Mouse (Mus musculus) bone marrow macrophage, adult 2 months (primary cell): ENCODE measurements around the gene Tob1.

ENCODE experiments used
- CTCF ChIP-seq: IDR thresholded peaks from 2 replicates; pipeline ENCODE4 v1.5.1; 2012; ENCODE audit warnings: low read depth, mild to moderate bottlenecking, low read length, moderate library complexity
- POLR2A ChIP-seq: IDR thresholded peaks from 2 replicates; pipeline ENCODE4 v1.6.1; 2012; ENCODE audit warnings: mild to moderate bottlenecking, low read depth, low read length, borderline replicate concordance

DNA sequence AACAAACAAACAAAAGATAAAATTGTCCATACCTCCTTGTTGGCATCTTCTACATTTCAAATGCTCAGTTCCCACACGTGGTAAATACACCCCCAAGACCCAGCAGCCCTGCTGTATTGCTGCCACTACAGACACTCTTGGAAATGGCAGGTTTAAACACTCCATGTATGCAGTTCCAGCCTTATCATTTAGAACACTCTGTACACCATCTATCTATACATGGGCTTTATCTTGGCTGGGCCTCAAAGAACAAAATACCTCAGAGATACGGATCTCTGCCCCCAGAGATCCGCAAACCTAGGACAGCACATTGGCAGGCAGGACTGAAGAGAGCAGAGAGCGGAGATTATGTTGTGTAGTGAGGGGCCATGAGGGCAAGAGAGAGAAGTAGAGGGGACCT is 31.1 kb upstream of the Tob1 start:
- no peak for TF ChIP-seq POLR2A
- no peak for TF ChIP-seq CTCF
